Mouse (Mus musculus) hindbrain, embryonic 11.5 days (tissue): ENCODE measurements at regions not wholly inside any gene's neighbourhood (a gene's known extent, or its start where the extent isn't known, plus 50 kb on each side); places are given as distances from the start of the nearest gene placed in this dataset.

Experiments used
- ATAC-seq: fragments of 200-750 bp; cut with Nextera tagmentation; 2 replicates; pipeline ENCODE4 v1.8.0; 2017; ENCODE audit warnings: mild to moderate bottlenecking, moderate TSS enrichment, moderate library complexity; ENCODE audit not compliant: low FRiP score
- DNase-seq: peaks from one replicate; pipeline ENCODE4 v3.0.0-alpha.2; 2015; ENCODE audit warnings: low spot score
- H3K27ac ChIP-seq: fragments of 300-500 bp; sonication (generic); 2 replicates; pipeline ENCODE4 v1.5.1; 2014; ENCODE audit warnings: mild to moderate bottlenecking, low read depth, low read length
- H3K27me3 ChIP-seq: fragments of 300-500 bp; sonication (generic); 2 replicates; pipeline ENCODE4 v1.6.1; 2014; ENCODE audit warnings: mild to moderate bottlenecking, low read length, moderate library complexity, mixed read lengths; ENCODE audit not compliant: control insufficient read depth, insufficient read depth
- H3K36me3 ChIP-seq: fragments of 300-500 bp; sonication (generic); 2 replicates; pipeline ENCODE4 v1.6.1; 2014; ENCODE audit warnings: mild to moderate bottlenecking, low read length, moderate library complexity, mixed read lengths; ENCODE audit not compliant: control insufficient read depth, insufficient read depth
- H3K4me1 ChIP-seq: fragments of 300-500 bp; sonication (generic); replicated peaks from 2 replicates; pipeline ENCODE4 v1.6.1; 2014; ENCODE audit warnings: low read length, mixed read lengths; ENCODE audit not compliant: control insufficient read depth, insufficient read depth
- H3K4me2 ChIP-seq: fragments of 300-500 bp; sonication (generic); replicated peaks from 2 replicates; pipeline ENCODE4 v1.6.1; 2014; ENCODE audit warnings: mild to moderate bottlenecking, low read depth, low read length
- H3K4me3 ChIP-seq: fragments of 300-500 bp; sonication (generic); 2 replicates; pipeline ENCODE4 v1.5.1; 2014; ENCODE audit warnings: low read depth, low read length
- H3K9ac ChIP-seq: fragments of 300-500 bp; sonication (generic); 2 replicates; pipeline ENCODE4 v1.6.1; 2014; ENCODE audit warnings: low read depth, low read length
- H3K9me3 ChIP-seq: fragments of 300-500 bp; sonication (generic); 2 replicates; pipeline ENCODE4 v1.6.1; 2016; ENCODE audit warnings: low read length; ENCODE audit not compliant: control insufficient read depth
- WGBS: fragments of 180-500 bp; shearing (Covaris S2); extraction: QIAGEN DNeasy Blood & Tissue Kit; methylation state at CpG from one replicate; pipeline ENCODE4 v1.1.7; 2014; 5-methylcytosine and 5-hydroxymethylcytosine counted together

GRCm38 (mm10) chrX:7474831-7475230 is 98.6 kb upstream of the Foxp3 start:
- no peak for ATAC-seq
- Histone ChIP-seq H3K9me3 (no peaks in the 10 kb centered on the region), H3K9ac (no peak overlapping the region), H3K4me1 (no peaks in the 10 kb centered on the region), H3K36me3 (no peaks in the 10 kb centered on the region), H3K27ac (no peak overlapping the region), H3K4me3 (no peak overlapping the region), H3K27me3 (no peaks in the 10 kb centered on the region), H3K4me2 (no peak overlapping the region)
- 68% methylated on average over 2 of the region's 2 CpGs for WGBS
- no peak for DNase-seq

GRCm38 (mm10) chrX:7473814-7474213 is 98.2 kb upstream of the Usp27x start:
- Histone ChIP-seq H3K9me3 (no peaks in the 10 kb centered on the region), H3K36me3 (no peaks in the 10 kb centered on the region), H3K4me1 (no peaks in the 10 kb centered on the region), H3K4me2 (no peak overlapping the region), H3K27me3 (no peaks in the 10 kb centered on the region), H3K4me3 (no peak overlapping the region), H3K9ac (no peak overlapping the region), H3K27ac (no peak overlapping the region)
- no peak for ATAC-seq
- peak; percentile 45 for DNase-seq
- 41% methylated on average over 2 of the region's 2 CpGs for WGBS

DNA sequence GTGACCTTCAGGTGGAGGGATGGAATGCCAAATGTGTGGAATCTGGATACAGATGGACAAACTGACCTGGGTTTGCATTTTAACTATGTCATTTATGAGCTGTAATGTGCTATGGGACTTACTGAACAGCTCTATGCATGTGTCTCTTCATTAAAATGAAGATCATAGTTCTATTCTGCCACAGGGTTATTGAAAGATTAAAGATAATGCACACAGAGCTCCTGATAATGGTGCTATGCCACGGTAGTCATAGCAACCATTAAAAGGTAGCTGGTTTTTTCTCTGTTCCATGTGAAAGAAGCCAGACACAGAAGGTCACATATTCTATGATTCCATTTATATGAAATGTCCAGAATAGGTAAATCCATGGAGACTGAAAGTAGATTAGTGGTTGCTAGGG is 94.2 kb upstream of the Usp27x start:
- H3K27me3 ChIP-seq = no peaks in the 10 kb centered on the region
- no peak overlapping the region for H3K4me3 ChIP-seq
- no peaks in the 10 kb centered on the region for H3K9me3 ChIP-seq
- H3K9ac ChIP-seq = no peak overlapping the region
- no peaks in the 10 kb centered on the region for H3K4me1 ChIP-seq
- H3K27ac ChIP-seq = no peak overlapping the region
- 89% methylated on average over 1 of the region's 1 CpGs for WGBS
- ATAC-seq = no peak
- no peaks in the 10 kb centered on the region for H3K36me3 ChIP-seq
- H3K4me2 ChIP-seq = no peak overlapping the region
- no peak for DNase-seq

DNA sequence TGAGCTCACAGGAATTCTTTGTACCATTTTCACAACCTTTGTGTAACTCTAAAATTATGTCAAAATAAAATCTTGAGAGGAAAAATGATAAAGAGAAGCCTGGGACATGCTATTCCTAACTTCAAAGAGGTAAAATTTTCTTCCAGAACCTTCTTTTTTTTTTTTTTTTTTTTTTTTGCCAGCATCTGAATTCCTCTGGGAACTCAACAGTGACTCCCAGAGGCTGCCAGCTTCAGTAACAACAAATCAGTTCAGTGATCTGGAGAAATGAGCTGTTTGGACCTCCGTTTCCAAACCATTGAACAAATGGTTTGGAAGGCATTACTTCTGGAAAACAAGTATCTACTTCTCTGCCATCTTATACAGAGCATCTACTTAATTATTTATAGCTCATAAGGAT is 92.4 kb upstream of the Usp27x start:
- 56% methylated on average over 1 of the region's 1 CpGs for WGBS
- no peak for ATAC-seq

DNA sequence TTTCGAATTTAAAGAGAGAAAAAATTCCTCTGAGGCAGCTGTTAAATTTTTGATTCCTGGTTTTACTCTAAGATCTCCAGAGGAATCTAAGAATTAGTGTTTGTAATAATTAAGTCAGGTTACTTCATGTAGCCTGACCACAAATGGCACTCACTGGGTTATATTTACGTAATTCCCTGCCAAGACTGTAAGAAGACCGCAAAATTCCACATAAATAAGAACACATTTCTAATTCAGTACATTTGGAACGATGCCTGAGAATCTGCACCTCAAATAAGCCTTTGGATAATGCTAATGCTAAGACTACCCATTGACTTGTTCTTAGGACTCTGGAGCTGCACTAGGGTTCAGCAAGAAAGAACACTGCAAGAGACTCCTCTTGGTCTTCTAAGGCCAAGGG is 81.2 kb upstream of the Usp27x start:
- Histone ChIP-seq H3K4me1 (no peaks in the 10 kb centered on the region), H3K9me3 (no peaks in the 10 kb centered on the region), H3K36me3 (no peaks in the 10 kb centered on the region), H3K4me3 (no peak overlapping the region), H3K9ac (no peak overlapping the region), H3K27ac (no peak overlapping the region), H3K27me3 (no peaks in the 10 kb centered on the region), H3K4me2 (no peak overlapping the region)
- ATAC-seq (no peak), DNase-seq (no peak)
- WGBS = 86% methylated on average over 4 of the region's 4 CpGs

More for the DNA sequence above, 92.4 kb upstream of the Usp27x start:
- Histone ChIP-seq H3K9me3 (no peaks in the 10 kb centered on the region), H3K27ac (no peak overlapping the region), H3K36me3 (no peaks in the 10 kb centered on the region), H3K9ac (no peak overlapping the region), H3K4me1 (no peaks in the 10 kb centered on the region), H3K27me3 (no peaks in the 10 kb centered on the region), H3K4me3 (no peak overlapping the region), H3K4me2 (no peak overlapping the region)
- no peak for DNase-seq

GRCm38 (mm10) chrX:7445035-7445434 is 69.4 kb upstream of the Usp27x start:
- no peaks in the 10 kb centered on the region for H3K4me1 ChIP-seq
- H3K9ac ChIP-seq = no peak overlapping the region
- no peak overlapping the region for H3K27ac ChIP-seq
- ATAC-seq (no peak), DNase-seq (no peak)
- no peaks in the 10 kb centered on the region for H3K36me3 ChIP-seq
- H3K9me3 ChIP-seq = no peaks in the 10 kb centered on the region
- no peak overlapping the region for H3K4me2 ChIP-seq
- H3K4me3 ChIP-seq = no peak overlapping the region
- 61% methylated on average over 3 of the region's 3 CpGs for WGBS
- no peaks in the 10 kb centered on the region for H3K27me3 ChIP-seq

GRCm38 (mm10) chrX:7444583-7444982 is 69.0 kb upstream of the Usp27x start:
- peak; percentile 9 for DNase-seq
- Histone ChIP-seq H3K4me3 (no peak overlapping the region), H3K9ac (no peak overlapping the region), H3K27ac (no peak overlapping the region), H3K4me2 (no peak overlapping the region), H3K4me1 (no peaks in the 10 kb centered on the region), H3K27me3 (no peaks in the 10 kb centered on the region), H3K36me3 (no peaks in the 10 kb centered on the region), H3K9me3 (no peaks in the 10 kb centered on the region)
- WGBS = 20% methylated on average over 6 of the region's 6 CpGs
- no peak for ATAC-seq

GRCm38 (mm10) chrX:7443996-7444421 is 68.4 kb upstream of the Usp27x start:
- no peaks in the 10 kb centered on the region for H3K27me3 ChIP-seq
- WGBS = 18% methylated on average over 6 of the region's 6 CpGs
- ATAC-seq = no peak
- no peaks in the 10 kb centered on the region for H3K4me1 ChIP-seq
- no peak for DNase-seq
- no peaks in the 10 kb centered on the region for H3K36me3 ChIP-seq
- H3K4me2 ChIP-seq = no peak overlapping the region
- no peak overlapping the region for H3K9ac ChIP-seq
- no peaks in the 10 kb centered on the region for H3K9me3 ChIP-seq
- H3K27ac ChIP-seq = no peak overlapping the region
- H3K4me3 ChIP-seq = no peak overlapping the region

DNA sequence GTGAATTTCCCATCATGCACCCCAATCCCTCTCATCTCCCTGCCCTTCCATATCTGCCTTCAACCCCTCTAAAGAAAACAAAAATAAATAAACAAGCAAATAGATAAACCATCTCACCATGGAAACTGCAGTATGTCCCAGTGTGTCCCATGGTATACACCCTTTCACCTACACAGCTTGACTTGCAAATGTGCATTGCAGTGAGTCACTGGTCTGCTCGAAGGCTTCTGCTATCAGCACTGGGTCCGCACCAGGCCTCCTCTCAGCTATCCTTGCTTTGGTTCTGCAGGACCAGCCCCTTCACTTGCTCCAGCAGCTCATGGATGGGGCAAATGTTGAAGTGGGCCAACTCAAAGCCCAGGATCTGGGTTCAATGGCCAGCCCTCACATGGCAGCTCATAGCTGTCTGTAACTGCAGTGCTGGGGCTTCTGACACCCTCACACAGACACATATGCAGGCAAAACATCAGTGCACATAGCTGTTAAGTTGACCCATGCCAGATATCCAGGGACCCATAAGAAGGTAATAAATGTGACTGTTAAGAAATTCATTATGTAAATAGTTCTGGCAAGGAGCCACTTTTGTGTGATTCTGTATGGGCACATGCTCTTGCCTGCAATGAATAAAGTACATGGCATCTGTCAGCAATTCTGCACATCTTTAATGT is 59.9 kb upstream of the Usp27x start:
- Histone ChIP-seq H3K27ac (no peak overlapping the region), H3K9me3 (no peaks in the 10 kb centered on the region), H3K9ac (no peak overlapping the region), H3K4me3 (no peak overlapping the region), H3K4me1 (no peaks in the 10 kb centered on the region), H3K4me2 (no peak overlapping the region), H3K27me3 (no peaks in the 10 kb centered on the region), H3K36me3 (no peaks in the 10 kb centered on the region)
- ATAC-seq (no peak), DNase-seq (no peak)
- whole genome bisulfite sequencing = 82% methylated on average over 2 of the region's 2 CpGs
